Comparison of ENCODE assay signal across 22 mouse cellular contexts in genomic region chr9:55677099-55677498, GRCm38 (mm10).
DNase-seq lines count a peak whose midpoint lies in the region; TF ChIP-seq lines count a peak whose summit lies in the region.
"Had no signal": no experiment of that assay in that cellular context is flagged by ENCODE, and none has a peak within 500 bp of the region (broad histone marks: within the 10 kb centered on the region; RNA-seq: fewer than 3 reads in every experiment).

No protein-coding gene starts in this region.

- TF ChIP-seq POLR2A in MEL (IDR thresholded peaks at IDR 0.05; ENCODE audit: control insufficient read depth in 1 of 2, insufficient read depth in 1 of 2, low read depth in 1 of 2, low read length in 2 of 2, poor library complexity in 1 of 2): no peak
- no peak for TF ChIP-seq POLR2A in cerebellum, adult 2 months (IDR thresholded peaks at IDR 0.05; ENCODE audit: borderline replicate concordance, insufficient read depth, low read length)

- H3K9me3 ChIP-seq in MEL (replicated peaks; ENCODE audit: insufficient read depth, low read length): no peaks in the 10 kb centered on the region
- H3K9me3 ChIP-seq: G1E had no signal

- DNase-seq in MEL (ENCODE audit: low read depth, low spot score) (no peak), MN1 (ENCODE audit: low spot score) (no peak)
- peak; percentile 13 for DNase-seq in retina, embryonic 14.5 days (ENCODE audit: low spot score)
- peak; percentile 58 for DNase-seq in retina, postnatal 1 day
- peak; percentile 30 for DNase-seq in retina, postnatal 7 days (ENCODE audit: low read depth, low spot score)
- DNase-seq in cerebellum, adult 2 months: no peak
- no peak for DNase-seq in spleen, postnatal 10 days (ENCODE audit: low spot score in 2 of 2)
- DNase-seq in ovary, postnatal 14 days (ENCODE audit: low spot score): no peak
- DNase-seq: adrenal gland, adult 2 months; adrenal gland, adult 8-10 months; adrenal gland, postnatal 10 days; adrenal gland, postnatal 14 days; adrenal gland, postnatal 25 days; adrenal gland, postnatal 36 days; B cell, adult 2 months; cerebellum, adult 11 months; cerebellum, adult 11-12 months; cerebellum, adult 18-20 months; cerebellum, adult 8-10 months had no signal

- TF ChIP-seq EP300 in MEL (IDR thresholded peaks at IDR 0.05; ENCODE audit: low read depth in 1 of 2, low read length in 2 of 2): peak; percentile 35 to 68; a peak in 3 of 4 replicates

- no peaks in the 10 kb centered on the region for H3K36me3 ChIP-seq in MEL (ENCODE audit: control insufficient read depth in 1 of 2, insufficient read depth in 2 of 2, low read length in 2 of 2)
- H3K36me3 ChIP-seq: G1E had no signal

- no peaks in the 10 kb centered on the region for H3K79me2 ChIP-seq in MEL (ENCODE audit: control insufficient read depth, insufficient read depth, low read length, poor library complexity)

- H3K4me3 ChIP-seq in MEL (ENCODE audit: control insufficient read depth in 1 of 2, insufficient read depth in 1 of 2, low read depth in 2 of 2, low read length in 2 of 2): no peak overlapping the region
- H3K4me3 ChIP-seq in cerebellum, adult 2 months (replicated peaks; ENCODE audit: insufficient read depth, low read depth, low read length): no peak overlapping the region

- TF ChIP-seq CTCF in MEL (IDR thresholded peaks at IDR 0.05 in 2 of 3, conservative IDR thresholded peaks at IDR 0.05 in 1 of 3; ENCODE audit: control insufficient read depth in 1 of 3, insufficient read depth in 1 of 3, low read depth in 2 of 3, low read length in 3 of 3, poor library complexity in 1 of 3, severe bottlenecking in 1 of 3): no peak
- no peak for TF ChIP-seq CTCF in cerebellum, adult 2 months (IDR thresholded peaks at IDR 0.05; ENCODE audit: borderline replicate concordance, insufficient read depth, low read depth, low read length)

- no peak overlapping the region for H3K27ac ChIP-seq in MEL (ENCODE audit: control insufficient read depth, low read depth, low read length)
- no peak overlapping the region for H3K27ac ChIP-seq in cerebellum, adult 2 months (ENCODE audit: insufficient read depth, low read length)

- peaks cover 0 to 3% of the 10 kb centered on the region in 2 experiments; a peak in 1 of 4 replicates for H3K4me1 ChIP-seq in MEL (ENCODE audit: control insufficient read depth in 1 of 2, insufficient read depth in 2 of 2, low read length in 2 of 2)
- no peaks in the 10 kb centered on the region for H3K4me1 ChIP-seq in cerebellum, adult 2 months (ENCODE audit: control insufficient read depth, insufficient read depth, low read length)

- no peaks in the 10 kb centered on the region for H3K27me3 ChIP-seq in MEL (ENCODE audit: control insufficient read depth in 1 of 2, insufficient read depth in 2 of 2, low read length in 2 of 2)
- no peaks in the 10 kb centered on the region for H3K27me3 ChIP-seq in cerebellum, adult 2 months (ENCODE audit: control insufficient read depth, insufficient read depth, low read length)
- H3K27me3 ChIP-seq: CH12.LX, Patski had no signal

- no peak overlapping the region for H3K9ac ChIP-seq in MEL (ENCODE audit: control insufficient read depth, low read depth, low read length, poor library complexity, severe bottlenecking)

- TF ChIP-seq RAD21 in MEL (IDR thresholded peaks at IDR 0.05; ENCODE audit: low read depth, low read length): no peak

TF ChIP-seq in MEL, 35 proteins besides CTCF, POLR2A, EP300 and RAD21:
- 0 out of 2 replicates have a peak, but pooled peaks have one; percentile 12 for TF ChIP-seq TCF12 (IDR thresholded peaks at IDR 0.05; ENCODE audit: low read depth, low read length)
- peak; percentile 22; the same call in 1 of the 2 replicates for TF ChIP-seq ETS1 (IDR thresholded peaks at IDR 0.05; ENCODE audit: low read depth, low read length)
- TF ChIP-seq GATA1 (IDR thresholded peaks at IDR 0.05; ENCODE audit: low read depth, low read length): peak; percentile 33; the same call in 1 of the 2 replicates
- TF ChIP-seq KAT2A (conservative IDR thresholded peaks at IDR 0.05; ENCODE audit: low read depth, low read length): no peak
- TF ChIP-seq ZC3H11A (IDR thresholded peaks at IDR 0.05; ENCODE audit: low read depth, low read length): no peak
- TF ChIP-seq POLR2AphosphoS2 (IDR thresholded peaks at IDR 0.05; ENCODE audit: low read length): no peak

Comparison
In these comparisons a context has a peak if more than half of its experiments do, and no peak if none do; other contexts are left out.
1. DNase-seq: peak in retina, embryonic 14.5 days (single experiment), retina, postnatal 1 day (single experiment) and retina, postnatal 7 days (single experiment); none in MEL (single experiment), cerebellum, adult 2 months (0 of 2), MN1 (single experiment), spleen, postnatal 10 days (0 of 2) and ovary, postnatal 14 days (single experiment).